ENCODE assay signal across 14 mouse cellular contexts in genomic region chr6:120189287-120189686, GRCm38 (mm10).
DNase-seq lines count a peak whose midpoint lies in the region; ATAC-seq and TF ChIP-seq lines count a peak whose summit lies in the region.
"Had no signal": no experiment of that assay in that cellular context is flagged by ENCODE, and none has a peak within 500 bp of the region (broad histone marks: within the 10 kb centered on the region; RNA-seq: fewer than 3 reads in every experiment).

No protein-coding gene starts in this region.

- TF ChIP-seq RAD21 in CH12.LX (IDR thresholded peaks at IDR 0.05; ENCODE audit: low read depth, low read length): no peak

- H3K36me3 ChIP-seq in heart, embryonic 12.5 days: no peaks in the 10 kb centered on the region
- H3K36me3 ChIP-seq in CH12.LX (replicated peaks in 1 of 2; ENCODE audit: control insufficient read depth in 1 of 2, insufficient read depth in 1 of 2, low read length in 1 of 2) (no peaks in the 10 kb centered on the region), ES-E14 (ENCODE audit: control insufficient read depth, insufficient read depth, low read length, poor library complexity, severe bottlenecking) (no peaks in the 10 kb centered on the region)
- no peaks in the 10 kb centered on the region for H3K36me3 ChIP-seq in hindbrain, postnatal 0 days (ENCODE audit: insufficient read depth, low read length)
- H3K36me3 ChIP-seq in forebrain, embryonic 15.5 days: no peaks in the 10 kb centered on the region

- no peak for TF ChIP-seq CTCF in CH12.LX (conservative IDR thresholded peaks at IDR 0.05 in 1 of 2, IDR thresholded peaks at IDR 0.05 in 1 of 2; ENCODE audit: low read depth in 2 of 2, low read length in 2 of 2)
- TF ChIP-seq CTCF in hindbrain, postnatal 0 days (IDR thresholded peaks at IDR 0.05; ENCODE audit: low read depth): no peak

- H3K79me2 ChIP-seq in CH12.LX (replicated peaks; ENCODE audit: control insufficient read depth, extremely low read depth, insufficient read depth, poor library complexity, severe bottlenecking): no peaks in the 10 kb centered on the region

- dilution Hi-C loops in CH12.LX (cut with MboI; ENCODE audit: extremely low pct_ligation_motif_present, extremely low pct_unique_long_range_greater_than_20kb, low sequenced_read_pairs): no loop called here

- TF ChIP-seq POLR2A in CH12.LX (IDR thresholded peaks at IDR 0.05; ENCODE audit: low read depth, low read length): no peak

- no peak overlapping the region for H3K4me3 ChIP-seq in heart, embryonic 12.5 days
- no peak overlapping the region for H3K4me3 ChIP-seq in CH12.LX (replicated peaks in 1 of 3; ENCODE audit: low read depth in 2 of 3, low read length in 2 of 3, poor library complexity in 1 of 3)
- no peak overlapping the region for H3K4me3 ChIP-seq in ES-E14 (ENCODE audit: insufficient read depth in 1 of 2, low read depth in 1 of 2, low read length in 2 of 2, poor library complexity in 1 of 2, severe bottlenecking in 1 of 2)
- H3K4me3 ChIP-seq in hindbrain, postnatal 0 days (ENCODE audit: low read length): no peak overlapping the region
- H3K4me3 ChIP-seq in forebrain, embryonic 15.5 days: no peak overlapping the region

- no peak for ATAC-seq in heart, embryonic 12.5 days (ENCODE audit: insufficient number of reproducible peaks, low FRiP score)
- peak; percentile 25 for ATAC-seq in granulocyte monocyte progenitor cell, adult 5-6 weeks (replicated peaks; ENCODE audit: poor library complexity, severe bottlenecking)
- ATAC-seq in hindbrain, postnatal 0 days: no peak
- no peak for ATAC-seq in forebrain, embryonic 15.5 days (replicated peaks)
- ATAC-seq: CD4-positive, CD25-positive, alpha-beta regulatory T cell, adult 4 months; forebrain, embryonic 14.5 days had no signal

- intact Hi-C loops in heart, postnatal 36 days (cut with DNase I): loop anchor here (2.0 kb wide), 1 partner anchor 30 kb away; no protein-coding TSS in a partner anchor

- no peaks in the 10 kb centered on the region for H3K27me3 ChIP-seq in heart, embryonic 12.5 days (replicated peaks)
- H3K27me3 ChIP-seq in CH12.LX (replicated peaks): no peaks in the 10 kb centered on the region
- H3K27me3 ChIP-seq in hindbrain, postnatal 0 days (ENCODE audit: insufficient read depth, low read length): no peaks in the 10 kb centered on the region
- H3K27me3 ChIP-seq in forebrain, embryonic 15.5 days: no peaks in the 10 kb centered on the region

- in situ Hi-C loops in CH12.LX (cut with MboI; ENCODE audit: low pct_ligation_motif_present, low pct_unique_long_range_greater_than_20kb, low sequenced_read_pairs): loop anchor here (5.0 kb wide), 3 partner anchors 37 to 152 kb away; partner anchors contain the start of gene Wnk1
- in situ Hi-C loops in ES-E14 (cut with MboI; ENCODE audit: low sequenced_read_pairs in 2 of 2, unreplicated experiment in 2 of 2): loop anchor here in 1 of 2 experiments (25.0 kb wide), 1 partner anchor 702 kb away; the partner anchor contains the start of gene Fbxl14

- H3K27ac ChIP-seq in heart, embryonic 12.5 days (ENCODE audit: poor library complexity, severe bottlenecking): no peak overlapping the region
- peak overlapping the region; percentile 75 for H3K27ac ChIP-seq in CH12.LX (ENCODE audit: insufficient read depth, low read depth)
- H3K27ac ChIP-seq in ES-E14 (ENCODE audit: insufficient read depth, low read depth, low read length, poor library complexity, severe bottlenecking): peak overlapping the region; percentile 77
- no peak overlapping the region for H3K27ac ChIP-seq in hindbrain, postnatal 0 days
- H3K27ac ChIP-seq in forebrain, embryonic 15.5 days (replicated peaks): no peak overlapping the region

- H3K4me2 ChIP-seq in heart, embryonic 12.5 days: no peak overlapping the region
- H3K4me2 ChIP-seq in CH12.LX (ENCODE audit: insufficient read depth, low read depth, poor library complexity, severe bottlenecking): 0 out of 2 replicates have a peak overlapping the region, but pooled peaks have one; percentile 14
- no peak overlapping the region for H3K4me2 ChIP-seq in hindbrain, postnatal 0 days (ENCODE audit: low read depth, low read length)
- H3K4me2 ChIP-seq in forebrain, embryonic 15.5 days (replicated peaks): no peak overlapping the region

- H3K9me3 ChIP-seq in heart, embryonic 12.5 days (replicated peaks): no peaks in the 10 kb centered on the region
- no peaks in the 10 kb centered on the region for H3K9me3 ChIP-seq in CH12.LX (replicated peaks; ENCODE audit: low read length)
- no peaks in the 10 kb centered on the region for H3K9me3 ChIP-seq in ES-E14 (ENCODE audit: control insufficient read depth, insufficient read depth, low read depth, low read length)
- H3K9me3 ChIP-seq in hindbrain, postnatal 0 days (ENCODE audit: low read length): no peaks in the 10 kb centered on the region
- H3K9me3 ChIP-seq in forebrain, embryonic 15.5 days: no peaks in the 10 kb centered on the region

- H3K4me1 ChIP-seq in heart, embryonic 12.5 days (replicated peaks): peaks cover 66% of the 10 kb centered on the region
- H3K4me1 ChIP-seq in CH12.LX (ENCODE audit: control insufficient read depth in 1 of 2, insufficient read depth in 2 of 2): peaks cover 27 to 86% of the 10 kb centered on the region in 2 experiments
- H3K4me1 ChIP-seq in ES-E14 (ENCODE audit: control insufficient read depth in 2 of 2, insufficient read depth in 2 of 2, low read length in 2 of 2, poor library complexity in 1 of 2): peaks cover 8 to 46% of the 10 kb centered on the region in 2 experiments
- no peaks in the 10 kb centered on the region for H3K4me1 ChIP-seq in hindbrain, postnatal 0 days (ENCODE audit: insufficient read depth, low read length)
- H3K4me1 ChIP-seq in forebrain, embryonic 15.5 days: peaks cover 15% of the 10 kb centered on the region

- TF ChIP-seq EP300 in CH12.LX (IDR thresholded peaks at IDR 0.05; ENCODE audit: low read length): no peak

- peak; percentile 26 to 37 for DNase-seq in heart, postnatal 36 days
- DNase-seq in CH12.LX (ENCODE audit: extremely low read depth) (peak; percentile 27), ES-E14 (ENCODE audit: low read depth, low spot score) (no peak)
- no peak for DNase-seq in hindbrain, postnatal 0 days (ENCODE audit: low spot score)
- DNase-seq: cerebellum, adult 2 months; kidney, adult 9 months; left cerebral cortex, postnatal 4 days; lung, postnatal 36 days; midbrain, embryonic 14.5 days had no signal

- WGBS in heart, embryonic 12.5 days: 81% methylated on average over 5 of the region's 5 CpGs
- 79% methylated on average over 5 of the region's 5 CpGs for WGBS in hindbrain, postnatal 0 days
- 89% methylated on average over 5 of the region's 5 CpGs for WGBS in forebrain, embryonic 15.5 days

- H3K9ac ChIP-seq in heart, embryonic 12.5 days: no peak overlapping the region
- peak overlapping the region; percentile 94 for H3K9ac ChIP-seq in CH12.LX (ENCODE audit: insufficient read depth, low read depth)
- H3K9ac ChIP-seq in ES-E14 (ENCODE audit: insufficient read depth, low read depth, low read length, poor library complexity, severe bottlenecking): no peak overlapping the region; the same call in 1 of the 2 replicates
- H3K9ac ChIP-seq in hindbrain, postnatal 0 days (replicated peaks; ENCODE audit: low read length): no peak overlapping the region
- no peak overlapping the region for H3K9ac ChIP-seq in forebrain, embryonic 15.5 days (replicated peaks)

TF ChIP-seq in CH12.LX, 34 proteins besides CTCF, POLR2A, EP300 and RAD21:
- no peak for TF ChIP-seq BHLHE40 (IDR thresholded peaks at IDR 0.05; ENCODE audit: low read depth, low read length)
- no peak for TF ChIP-seq MXI1 (IDR thresholded peaks at IDR 0.05; ENCODE audit: low read depth, low read length)
- TF ChIP-seq SMC3 (IDR thresholded peaks at IDR 0.05; ENCODE audit: low read depth, low read length): no peak
- no peak for TF ChIP-seq MYC (IDR thresholded peaks at IDR 0.05; ENCODE audit: low read depth, low read length)
- TF ChIP-seq ELF1 (IDR thresholded peaks at IDR 0.05; ENCODE audit: low read depth, low read length): no peak
- no peak for TF ChIP-seq NELFE (IDR thresholded peaks at IDR 0.05; ENCODE audit: low read depth, low read length)

TF ChIP-seq in ES-E14, 5 proteins besides CTCF, POLR2A, EP300 and RAD21:
- TF ChIP-seq ZC3H11A (IDR thresholded peaks at IDR 0.05; ENCODE audit: borderline replicate concordance, low read depth, low read length): no peak
- no peak for TF ChIP-seq ZNF384 (IDR thresholded peaks at IDR 0.05; ENCODE audit: low read depth, low read length)
- TF ChIP-seq HCFC1 (IDR thresholded peaks at IDR 0.05; ENCODE audit: borderline replicate concordance, insufficient read depth, low read length): no peak
- TF ChIP-seq MAFK (IDR thresholded peaks at IDR 0.05; ENCODE audit: insufficient read depth, low read depth, low read length): no peak
- no peak for TF ChIP-seq CHD2 (IDR thresholded peaks at IDR 0.05; ENCODE audit: low read depth, low read length)

Comparison
In these comparisons a context has a peak if more than half of its experiments do, and no peak if none do; other contexts are left out.
1. DNase-seq: peak in heart, postnatal 36 days (2 of 2) and CH12.LX (single experiment); none in ES-E14 (single experiment) and hindbrain, postnatal 0 days (single experiment).
2. H3K27ac ChIP-seq: peak in CH12.LX (single experiment) and ES-E14 (single experiment); none in heart, embryonic 12.5 days (single experiment), hindbrain, postnatal 0 days (single experiment) and forebrain, embryonic 15.5 days (single experiment).